Mouse (Mus musculus) embryo, embryonic 10 days (tissue): ENCODE results near the gene Nol3.
"Not testable (repeated sequence)": the region's sequence is repeated elsewhere in the genome, so short reads cannot be mapped to it uniquely, and the experiment has no call there.

Source experiments
- DNase-seq: peaks from one replicate; pipeline ENCODE4 v3.0.0-alpha.2; 2015; ENCODE audit warnings: low spot score

Gene Nol3

GRCm38 (mm10) chr8:105275840-105276239 lies at the start of gene Nol3:
TSS of gene Nol3 (plus strand) at chr8:105276140.
- DNase-seq = no peak

- no peak for DNase-seq
These were observed 44.2 kb upstream of the Nol3 start for GRCm38 (mm10) chr8:105231503-105232320.

GRCm38 (mm10) chr8:105232321-105232693 lies 43.6 kb upstream of the Nol3 start:
- DNase-seq = not testable (repeated sequence)

GRCm38 (mm10) chr8:105233126-105233935 lies 42.6 kb upstream of the Nol3 start:
- DNase-seq = no peak

- DNase-seq = no peak
These were observed 40.7 kb upstream of the Nol3 start for GRCm38 (mm10) chr8:105235206-105235605.

GRCm38 (mm10) chr8:105237442-105238142 lies 38.3 kb upstream of the Nol3 start:
- DNase-seq = no peak

- no peak for DNase-seq
These were observed 34.9 kb upstream of the Nol3 start for GRCm38 (mm10) chr8:105241016-105241415.

GRCm38 (mm10) chr8:105251954-105252353 lies 24.0 kb upstream of the Nol3 start:
- no peak for DNase-seq

- DNase-seq = no peak
These were observed 23.0 kb upstream of the Nol3 start for GRCm38 (mm10) chr8:105252680-105253537.

GRCm38 (mm10) chr8:105253766-105254151 lies 22.2 kb upstream of the Nol3 start:
- no peak for DNase-seq

- DNase-seq = peak; percentile 94
These were observed 21.6 kb upstream of the Nol3 start for GRCm38 (mm10) chr8:105254152-105254965.

- peak; percentile 64 for DNase-seq
These were observed 21.0 kb upstream of the Nol3 start, which contains the start of gene B3gnt9 for GRCm38 (mm10) chr8:105254966-105255350. TSS of gene B3gnt9 (minus strand) at chr8:105255153.

GRCm38 (mm10) chr8:105257318-105258114 lies 18.4 kb upstream of the Nol3 start:
- peak; percentile 3 for DNase-seq

- DNase-seq = peak; percentile 70
These were observed 16.8 kb upstream of the Nol3 start for GRCm38 (mm10) chr8:105258911-105259720.

- peak; percentile 91 for DNase-seq
These were observed 16.1 kb upstream of the Nol3 start for GRCm38 (mm10) chr8:105259721-105260320.

- no peak for DNase-seq
These were observed 15.4 kb upstream of the Nol3 start for GRCm38 (mm10) chr8:105260371-105261099.

GRCm38 (mm10) chr8:105261326-105261980 lies 14.5 kb upstream of the Nol3 start:
- DNase-seq = no peak
